Mouse (Mus musculus): ENCODE measurements at regions not wholly inside any gene's neighbourhood (a gene's known extent, or its start where the extent isn't known, plus 50 kb on each side); places are given as distances from the start of the nearest gene placed in this dataset.

GRCm38 (mm10) chr4:58728641-58729040, 58.9 kb downstream of the Olfr267 start:
- peak; percentile 11 for DNase-seq (ENCODE audit: extremely low spot score, low spot score)

- DNase-seq (ENCODE audit: extremely low spot score, low spot score), result no peak
Measured at GRCm38 (mm10) chr4:58726424-58726823, 61.1 kb downstream of the Olfr267 start.

GRCm38 (mm10) chr4:58722772-58723171, 64.7 kb downstream of the Olfr267 start:
- peak; percentile 41 for DNase-seq (ENCODE audit: extremely low spot score, low spot score)

GRCm38 (mm10) chr4:58720682-58721081, 66.8 kb downstream of the Olfr267 start:
- peak; percentile 9 for DNase-seq (ENCODE audit: extremely low spot score, low spot score)

- DNase-seq (ENCODE audit: extremely low spot score, low spot score), result no peak
Measured at GRCm38 (mm10) chr4:58716426-58716825, 71.1 kb downstream of the Olfr267 start.

GRCm38 (mm10) chr4:58715846-58716245, 71.7 kb downstream of the Olfr267 start:
- no peak for DNase-seq (ENCODE audit: extremely low spot score, low spot score)

- no peak for DNase-seq (ENCODE audit: extremely low spot score, low spot score)
Measured at GRCm38 (mm10) chr4:58714221-58714620, 73.3 kb downstream of the Olfr267 start.

GRCm38 (mm10) chr4:58712875-58713274, 74.6 kb downstream of the Olfr267 start:
- DNase-seq (ENCODE audit: extremely low spot score, low spot score), result no peak

GRCm38 (mm10) chr4:58712166-58712565, 75.3 kb downstream of the Olfr267 start:
- DNase-seq (ENCODE audit: extremely low spot score, low spot score), result no peak

- DNase-seq (ENCODE audit: extremely low spot score, low spot score), result no peak
Measured at GRCm38 (mm10) chr4:58699236-58699798, 88.2 kb downstream of the Olfr267 start.

GRCm38 (mm10) chr4:58698828-58699227, 88.7 kb downstream of the Olfr267 start:
- no peak for DNase-seq (ENCODE audit: extremely low spot score, low spot score)

GRCm38 (mm10) chr4:58696684-58697083, 90.8 kb downstream of the Olfr267 start:
- DNase-seq (ENCODE audit: extremely low spot score, low spot score), result no peak

- no peak for DNase-seq (ENCODE audit: extremely low spot score, low spot score)
Measured at GRCm38 (mm10) chr4:58695281-58695680, 92.2 kb downstream of the Olfr267 start.

GRCm38 (mm10) chr4:58693018-58693417, 94.5 kb downstream of the Olfr267 start:
- DNase-seq (ENCODE audit: extremely low spot score, low spot score), result no peak

GRCm38 (mm10) chr4:58681926-58682325, 105.6 kb downstream of the Olfr267 start:
- no peak for DNase-seq (ENCODE audit: extremely low spot score, low spot score)

- DNase-seq (ENCODE audit: extremely low spot score, low spot score), result no peak
Measured at GRCm38 (mm10) chr4:58677701-58678385, 109.7 kb downstream of the Olfr267 start.

GRCm38 (mm10) chr4:58671406-58672035, 116.0 kb downstream of the Olfr267 start:
- DNase-seq (ENCODE audit: extremely low spot score, low spot score), result peak; percentile 54

- DNase-seq (ENCODE audit: extremely low spot score, low spot score), result no peak
Measured at GRCm38 (mm10) chr4:58670906-58671250, 116.6 kb downstream of the Olfr267 start.

GRCm38 (mm10) chr4:58670107-58670905, 116.6 kb upstream of the Lpar1 start:
- DNase-seq (ENCODE audit: extremely low spot score, low spot score), result peak; percentile 63

GRCm38 (mm10) chr4:58668368-58669153, 114.9 kb upstream of the Lpar1 start:
- no peak for DNase-seq (ENCODE audit: extremely low spot score, low spot score)

GRCm38 (mm10) chr4:58663628-58664205, 110.0 kb upstream of the Lpar1 start:
- no peak for DNase-seq (ENCODE audit: extremely low spot score, low spot score)
